Mouse (Mus musculus) myocyte (in vitro differentiated cells): ENCODE results near the gene Spon1. TPM values are rescaled to one million over a fixed set of nuclear protein-coding genes. Genes with fewer than 3 reads are reported as not detected.

Experiments
- H3K27me3 ChIP-seq: one replicate; pipeline ENCODE4 v1.6.1; 2011; ENCODE audit not compliant: control insufficient read depth, insufficient read depth, insufficient read length
- H3K36me3 ChIP-seq: one replicate; pipeline ENCODE4 v1.6.1; 2011; ENCODE audit not compliant: control insufficient read depth, insufficient read depth
- H3K4me2 ChIP-seq: one replicate; pipeline ENCODE4 v1.6.1; 2011; ENCODE audit warnings: low read depth, control low read depth
- H3K4me3 ChIP-seq: one replicate; pipeline ENCODE4 v1.5.1; 2011; ENCODE audit warnings: mild to moderate bottlenecking, control low read depth, moderate library complexity
- H3K79me2 ChIP-seq: one replicate; pipeline ENCODE4 v1.6.1; 2011; ENCODE audit not compliant: control insufficient read depth, insufficient read depth
- H3ac ChIP-seq: one replicate; pipeline ENCODE4 v1.6.1; 2011; ENCODE audit not compliant: control insufficient read depth, insufficient read length
- CEBPB ChIP-seq: IDR thresholded peaks from 2 replicates; pipeline ENCODE4 v1.6.1; 2011; ENCODE audit warnings: mild to moderate bottlenecking, moderate library complexity; ENCODE audit not compliant: poor library complexity, insufficient read depth, severe bottlenecking
- E2F4 ChIP-seq: IDR thresholded peaks from one replicate; pipeline ENCODE4 v1.6.1; 2011; ENCODE audit warnings: mild to moderate bottlenecking, control low read depth, moderate library complexity; ENCODE audit not compliant: insufficient read depth
- MAX ChIP-seq: IDR thresholded peaks from one replicate; pipeline ENCODE4 v1.6.1; 2011; ENCODE audit warnings: low read depth, mild to moderate bottlenecking, control low read depth
- MYOD1 ChIP-seq, 3 experiments: IDR thresholded peaks; one replicate each; pipeline ENCODE4 v1.6.1; 2011; ENCODE audit warnings: control low read depth in 2 of 3, low read depth in 2 of 3, mild to moderate bottlenecking in 2 of 3, moderate library complexity in 1 of 3; ENCODE audit not compliant: insufficient read length in 2 of 3, control insufficient read depth in 1 of 3
- MYOG ChIP-seq, 3 experiments: IDR thresholded peaks; one replicate each; pipeline ENCODE4 v1.6.1; 2011; ENCODE audit warnings: control low read depth in 2 of 3, low read depth in 2 of 3, mild to moderate bottlenecking in 2 of 3; ENCODE audit not compliant: insufficient read length in 2 of 3, control insufficient read depth in 1 of 3, insufficient read depth in 1 of 3
- POLR2A ChIP-seq: IDR thresholded peaks from one replicate; pipeline ENCODE4 v1.6.1; 2011; ENCODE audit warnings: low read depth, mild to moderate bottlenecking, control low read depth, moderate library complexity; ENCODE audit not compliant: insufficient read length
- POLR2AphosphoS2 ChIP-seq: IDR thresholded peaks from one replicate; pipeline ENCODE4 v1.6.1; 2011; ENCODE audit warnings: low read depth, control low read depth; ENCODE audit not compliant: insufficient read length
- REST ChIP-seq: IDR thresholded peaks from one replicate; pipeline ENCODE4 v1.6.1; 2011; ENCODE audit warnings: mild to moderate bottlenecking, control low read depth, moderate library complexity; ENCODE audit not compliant: insufficient read depth, insufficient read length
- SRF ChIP-seq: IDR thresholded peaks from one replicate; pipeline ENCODE4 v1.6.1; 2011; ENCODE audit warnings: low read depth; ENCODE audit not compliant: control insufficient read depth, insufficient read length
- TCF12 ChIP-seq: IDR thresholded peaks from one replicate; pipeline ENCODE4 v1.6.1; 2011; ENCODE audit warnings: mild to moderate bottlenecking, control low read depth; ENCODE audit not compliant: poor library complexity, insufficient read depth, severe bottlenecking
- TCF3 ChIP-seq: IDR thresholded peaks from one replicate; pipeline ENCODE4 v1.6.1; 2011; ENCODE audit warnings: low read depth, control low read depth; ENCODE audit not compliant: insufficient read length
- USF1 ChIP-seq: IDR thresholded peaks from one replicate; pipeline ENCODE4 v1.6.1; 2011; ENCODE audit warnings: low read depth, mild to moderate bottlenecking, control low read depth, moderate library complexity
- polyA plus RNA-seq: library from polyadenylated mRNA; unstranded; fragments of >200 nt; fragmentation: generic; extraction: Trizol; gene quantifications from one replicate; pipeline ENCODE4 v1.2.1, GENCODE M21; 2012; ENCODE audit warnings: missing spikeins

Spon1 gene
- 0.04 TPM for polyA plus RNA-seq

- no peak within 1 kb of the TSS for H3K4me2 ChIP-seq
- no peaks in the 10 kb centered on the region for H3K36me3 ChIP-seq
- peaks cover 25% of the 10 kb centered on the region for H3K27me3 ChIP-seq
- no peak within 1 kb of the TSS for H3ac ChIP-seq
- H3K4me3 ChIP-seq = no peak within 1 kb of the TSS
- H3K79me2 ChIP-seq = no peaks in the 10 kb centered on the region
- no peak for TF ChIP-seq POLR2A
- no peak for TF ChIP-seq USF1
- TF ChIP-seq POLR2AphosphoS2 = no peak
- no peak for TF ChIP-seq SRF
- TF ChIP-seq TCF3 = no peak
- TF ChIP-seq TCF12 = no peak
- no peak for TF ChIP-seq CEBPB
- TF ChIP-seq MAX = no peak
- TF ChIP-seq MYOG (IDR thresholded peaks at IDR 0.05; ENCODE audit: control insufficient read depth in 1 of 3, insufficient read depth in 1 of 3, insufficient read length in 2 of 3, low read depth in 2 of 3) = no peak
- no peak for TF ChIP-seq REST
- TF ChIP-seq MYOD1 (IDR thresholded peaks at IDR 0.05; ENCODE audit: control insufficient read depth in 1 of 3, insufficient read length in 2 of 3, low read depth in 2 of 3) = no peak
- TF ChIP-seq E2F4 = no peak
Measured at GRCm38 (mm10) chr7:113765667-113766497, at the start of gene Spon1. Gene Spon1, plus strand, starts transcription at chr7:113765998.

DNA sequence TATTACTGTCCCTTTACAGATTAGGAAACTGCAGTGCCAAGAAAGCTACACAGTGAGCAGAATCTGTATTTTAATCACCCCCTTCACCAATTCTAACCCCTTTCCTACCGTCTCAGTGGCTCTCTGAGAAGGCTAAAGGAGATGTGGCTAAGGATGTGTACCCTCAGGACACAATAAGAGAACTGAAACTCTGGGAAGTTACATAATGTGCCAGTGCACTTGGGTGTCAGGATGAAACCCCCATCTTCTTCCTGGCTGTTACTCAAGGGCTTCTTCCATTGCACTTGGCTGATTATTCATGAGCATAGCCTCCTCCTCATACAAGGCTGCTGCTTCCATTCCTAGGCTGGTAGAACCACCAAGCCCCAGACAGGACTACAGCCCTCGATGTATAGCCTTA lies 43.8 kb upstream of the Spon1 start:
- TF ChIP-seq USF1 (no peak), E2F4 (no peak), TCF3 (no peak), REST (no peak), CEBPB (no peak), POLR2A (no peak), TCF12 (no peak), SRF (no peak), MYOD1 (IDR thresholded peaks at IDR 0.05; ENCODE audit: control insufficient read depth in 1 of 3, insufficient read length in 2 of 3, low read depth in 2 of 3) (no peak), MYOG (IDR thresholded peaks at IDR 0.05; ENCODE audit: control insufficient read depth in 1 of 3, insufficient read depth in 1 of 3, insufficient read length in 2 of 3, low read depth in 2 of 3) (no peak), POLR2AphosphoS2 (no peak), MAX (no peak)
- peaks cover 6% of the 10 kb centered on the region for H3K27me3 ChIP-seq
- no peaks in the 10 kb centered on the region for H3K36me3 ChIP-seq
- no peak overlapping the region for H3K4me3 ChIP-seq
- H3K4me2 ChIP-seq = no peak overlapping the region
- H3ac ChIP-seq = no peak overlapping the region
- H3K79me2 ChIP-seq = no peaks in the 10 kb centered on the region

DNA sequence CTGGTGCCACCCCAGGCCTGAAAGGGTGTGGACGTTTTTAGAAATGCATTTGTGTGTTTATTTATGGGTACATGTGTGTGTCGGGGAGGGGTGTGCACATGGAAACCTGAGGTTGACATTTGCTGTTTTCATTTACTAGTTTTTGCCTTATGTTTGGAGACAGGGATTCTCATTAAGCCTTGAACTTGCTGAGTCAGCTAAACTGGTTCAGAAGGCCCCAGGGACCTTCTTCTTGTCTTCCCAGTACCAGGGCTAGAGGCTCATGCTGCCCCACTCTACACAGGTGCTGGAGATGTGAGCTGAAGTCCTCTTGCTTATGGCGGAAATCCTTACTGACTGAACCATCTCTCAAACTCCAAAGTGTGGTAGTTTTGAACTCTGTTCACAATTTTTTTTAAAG lies 41.9 kb upstream of the Spon1 start:
- Histone ChIP-seq H3K4me2 (no peak overlapping the region), H3K79me2 (no peaks in the 10 kb centered on the region), H3K36me3 (no peaks in the 10 kb centered on the region), H3ac (no peak overlapping the region), H3K4me3 (no peak overlapping the region), H3K27me3 (peaks cover 6% of the 10 kb centered on the region)
- no peak for TF ChIP-seq POLR2A
- no peak for TF ChIP-seq CEBPB
- no peak for TF ChIP-seq MYOD1 (IDR thresholded peaks at IDR 0.05; ENCODE audit: control insufficient read depth in 1 of 3, insufficient read length in 2 of 3, low read depth in 2 of 3)
- TF ChIP-seq MAX = no peak
- no peak for TF ChIP-seq USF1
- no peak for TF ChIP-seq REST
- no peak for TF ChIP-seq MYOG (IDR thresholded peaks at IDR 0.05; ENCODE audit: control insufficient read depth in 1 of 3, insufficient read depth in 1 of 3, insufficient read length in 2 of 3, low read depth in 2 of 3)
- no peak for TF ChIP-seq TCF12
- TF ChIP-seq TCF3 = no peak

DNA sequence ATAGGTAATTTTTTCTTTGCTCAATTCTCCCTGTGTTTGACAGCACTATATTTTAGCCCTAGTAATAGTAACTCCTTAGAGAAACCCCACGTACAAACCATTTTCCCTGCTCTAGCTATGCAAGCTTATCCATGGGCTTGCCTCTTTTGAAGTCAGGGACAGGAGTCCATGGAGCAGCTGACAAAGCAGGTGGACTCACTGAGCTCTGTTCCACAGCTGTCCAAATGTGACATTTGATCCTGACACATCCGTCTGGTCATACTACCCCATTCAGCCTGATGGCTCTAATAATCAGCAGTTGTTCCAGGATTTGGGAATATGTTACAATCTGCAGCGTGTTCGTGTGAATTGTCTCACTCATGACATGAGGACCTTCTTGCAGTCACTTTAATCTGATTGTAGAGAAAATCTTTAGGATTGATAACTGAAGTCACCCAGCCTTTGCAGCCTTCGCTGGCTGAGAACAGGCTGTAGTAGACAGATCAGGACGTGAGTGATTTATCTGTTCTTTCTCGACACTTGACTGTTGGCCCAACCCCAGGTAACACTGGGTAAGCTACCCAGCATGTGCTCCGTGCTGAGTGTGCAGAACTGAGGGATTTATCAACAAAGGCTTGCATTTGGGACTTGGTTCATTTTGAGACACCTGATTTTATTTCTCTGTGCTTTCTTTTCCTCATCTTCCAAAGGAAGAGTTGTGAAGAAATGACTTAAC lies 37.6 kb upstream of the Spon1 start:
- H3K36me3 ChIP-seq = no peaks in the 10 kb centered on the region
- peak overlapping the region; percentile 42 for H3K4me2 ChIP-seq
- no peak overlapping the region for H3K4me3 ChIP-seq
- H3ac ChIP-seq = no peak overlapping the region
- TF ChIP-seq E2F4 (no peak), POLR2A (no peak), CEBPB (no peak), USF1 (no peak), SRF (no peak), REST (no peak), MYOG (IDR thresholded peaks at IDR 0.05; ENCODE audit: control insufficient read depth in 1 of 3, insufficient read depth in 1 of 3, insufficient read length in 2 of 3, low read depth in 2 of 3) (peak; percentile 41 to 94 (median 88)), TCF3 (peak; percentile 81), MAX (no peak), TCF12 (peak; percentile 91), MYOD1 (IDR thresholded peaks at IDR 0.05; ENCODE audit: control insufficient read depth in 1 of 3, insufficient read length in 2 of 3, low read depth in 2 of 3) (peak; percentile 61 to 93 (median 85)), POLR2AphosphoS2 (no peak)
- no peaks in the 10 kb centered on the region for H3K27me3 ChIP-seq
- no peaks in the 10 kb centered on the region for H3K79me2 ChIP-seq
